Mouse (Mus musculus) bone marrow macrophage, adult 2 months (primary cell): Measurements from ENCODE around the gene Zswim3.

Source experiments
- CTCF ChIP-seq: IDR thresholded peaks from 2 replicates; pipeline ENCODE4 v1.5.1; 2012; ENCODE audit warnings: low read depth, mild to moderate bottlenecking, low read length, moderate library complexity
- POLR2A ChIP-seq: IDR thresholded peaks from 2 replicates; pipeline ENCODE4 v1.6.1; 2012; ENCODE audit warnings: mild to moderate bottlenecking, low read depth, low read length, borderline replicate concordance

- TF ChIP-seq CTCF (no peak), POLR2A (no peak)
Observed at GRCm38 (mm10) chr2:164786388-164786885, 18.5 kb upstream of the Zswim3 start.
